Mouse (Mus musculus) ES-Bruce4 (cell line): ENCODE results near the gene 4930522H14Rik.

Source experiments
- CTCF ChIP-seq: IDR thresholded peaks from one replicate; pipeline ENCODE4 v1.8.1; 2011; ENCODE audit warnings: low read depth, low read length
- EP300 ChIP-seq: IDR thresholded peaks from 2 replicates; pipeline ENCODE4 v1.6.1; 2011; ENCODE audit warnings: low read depth, low read length; ENCODE audit not compliant: insufficient read depth
- POLR2A ChIP-seq: IDR thresholded peaks from one replicate; pipeline ENCODE4 v1.8.1; 2011; ENCODE audit warnings: low read length; ENCODE audit not compliant: insufficient read depth

- TF ChIP-seq CTCF (no peak), EP300 (no peak), POLR2A (no peak)
These were observed at the start of gene 4930522H14Rik for GRCm38 (mm10) chr4:109531111-109531510.
